Mouse (Mus musculus): ENCODE results near the gene Anapc7. TPM values are rescaled to one million over a fixed set of nuclear protein-coding genes. Genes with fewer than 3 reads are reported as not detected.

Gene Anapc7
- polyA plus RNA-seq, 1 experiment from 2014 or later = 22.8 TPM

GRCm38 (mm10) chr5:122402160-122402559, 19.3 kb upstream of the Anapc7 start:
- Histone ChIP-seq H3K27me3 (replicated peaks; ENCODE audit: control insufficient read depth, insufficient read depth, low read length) (no peaks in the 10 kb centered on the region), H3K36me3 (ENCODE audit: control insufficient read depth, insufficient read depth) (peaks cover 82% of the 10 kb centered on the region), H3K4me1 (replicated peaks; ENCODE audit: control insufficient read depth, insufficient read depth, low read length) (no peaks in the 10 kb centered on the region), H3K9ac (ENCODE audit: low read depth, low read length) (no peak overlapping the region), H3K4me3 (ENCODE audit: low read depth, low read length) (no peak overlapping the region), H3K4me2 (replicated peaks; ENCODE audit: low read depth) (no peak overlapping the region), H3K9me3 (ENCODE audit: control insufficient read depth) (no peaks in the 10 kb centered on the region), H3K27ac (ENCODE audit: low read depth, low read length) (0 out of 2 replicates have a peak overlapping the region, but pooled peaks have one; percentile 7)
- no peak for TF ChIP-seq CTCF (IDR thresholded peaks at IDR 0.05; ENCODE audit: low read depth)
- WGBS = 78% methylated on average over 13 of the region's 13 CpGs
- ATAC-seq = no peak

DNA sequence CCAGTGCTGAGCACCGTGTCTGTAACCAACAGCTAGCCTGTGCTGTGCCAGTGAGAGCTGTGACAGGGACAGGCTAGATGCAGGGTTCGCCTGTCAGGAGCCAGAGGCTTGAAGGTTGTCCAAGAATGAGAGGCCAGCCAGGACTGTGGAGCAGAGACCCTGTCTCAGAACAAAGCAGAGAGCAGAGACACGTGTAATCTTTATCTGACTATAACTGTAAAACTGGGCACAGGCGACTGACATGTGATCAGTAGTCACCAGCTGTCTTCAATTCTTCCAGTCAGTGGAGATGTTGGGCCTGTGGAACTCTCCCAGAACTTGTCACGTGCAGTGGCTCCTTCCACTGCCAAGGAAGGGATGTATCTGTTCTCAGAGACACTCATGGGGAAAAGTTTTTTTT, 18.7 kb upstream of the Anapc7 start:
- Histone ChIP-seq H3K27ac (ENCODE audit: low read depth, low read length) (peak overlapping the region; percentile 7; the same call in 1 of the 2 replicates), H3K9ac (ENCODE audit: low read depth, low read length) (no peak overlapping the region), H3K4me2 (replicated peaks; ENCODE audit: low read depth) (no peak overlapping the region), H3K4me3 (ENCODE audit: low read depth, low read length) (no peak overlapping the region), H3K36me3 (ENCODE audit: control insufficient read depth, insufficient read depth) (peaks cover 76% of the 10 kb centered on the region), H3K27me3 (replicated peaks; ENCODE audit: control insufficient read depth, insufficient read depth, low read length) (no peaks in the 10 kb centered on the region), H3K4me1 (replicated peaks; ENCODE audit: control insufficient read depth, insufficient read depth, low read length) (no peaks in the 10 kb centered on the region), H3K9me3 (ENCODE audit: control insufficient read depth) (no peaks in the 10 kb centered on the region)
- 84% methylated on average over 5 of the region's 5 CpGs for WGBS
- TF ChIP-seq CTCF (IDR thresholded peaks at IDR 0.05; ENCODE audit: low read depth) = no peak
- no peak for ATAC-seq

- Histone ChIP-seq H3K4me2 (replicated peaks; ENCODE audit: low read depth) (no peak overlapping the region), H3K36me3 (ENCODE audit: control insufficient read depth, insufficient read depth) (peaks cover 70% of the 10 kb centered on the region), H3K9me3 (ENCODE audit: control insufficient read depth) (no peaks in the 10 kb centered on the region), H3K27me3 (replicated peaks; ENCODE audit: control insufficient read depth, insufficient read depth, low read length) (no peaks in the 10 kb centered on the region), H3K9ac (ENCODE audit: low read depth, low read length) (no peak overlapping the region), H3K27ac (ENCODE audit: low read depth, low read length) (no peak overlapping the region), H3K4me3 (ENCODE audit: low read depth, low read length) (no peak overlapping the region), H3K4me1 (replicated peaks; ENCODE audit: control insufficient read depth, insufficient read depth, low read length) (no peaks in the 10 kb centered on the region)
- WGBS = 91% methylated on average over 12 of the region's 12 CpGs
- no peak for TF ChIP-seq CTCF (IDR thresholded peaks at IDR 0.05; ENCODE audit: low read depth)
- no peak for ATAC-seq
Observed at GRCm38 (mm10) chr5:122403362-122403761, 18.1 kb upstream of the Anapc7 start.

GRCm38 (mm10) chr5:122405537-122405936, 16.0 kb upstream of the Anapc7 start:
- no peaks in the 10 kb centered on the region for H3K27me3 ChIP-seq (replicated peaks; ENCODE audit: control insufficient read depth, insufficient read depth, low read length)
- H3K4me3 ChIP-seq (ENCODE audit: low read depth, low read length) = no peak overlapping the region
- TF ChIP-seq CTCF (IDR thresholded peaks at IDR 0.05; ENCODE audit: low read depth) = no peak
- no peak overlapping the region for H3K27ac ChIP-seq (ENCODE audit: low read depth, low read length)
- 90% methylated on average over 10 of the region's 10 CpGs for WGBS
- H3K36me3 ChIP-seq (ENCODE audit: control insufficient read depth, insufficient read depth) = peaks cover 57% of the 10 kb centered on the region
- no peak overlapping the region for H3K4me2 ChIP-seq (replicated peaks; ENCODE audit: low read depth)
- no peaks in the 10 kb centered on the region for H3K9me3 ChIP-seq (ENCODE audit: control insufficient read depth)
- H3K9ac ChIP-seq (ENCODE audit: low read depth, low read length) = no peak overlapping the region
- no peaks in the 10 kb centered on the region for H3K4me1 ChIP-seq (replicated peaks; ENCODE audit: control insufficient read depth, insufficient read depth, low read length)
- no peak for ATAC-seq

GRCm38 (mm10) chr5:122409692-122410645, 11.5 kb upstream of the Anapc7 start:
- Histone ChIP-seq H3K4me2 (replicated peaks; ENCODE audit: low read depth) (no peak overlapping the region), H3K9me3 (ENCODE audit: control insufficient read depth) (no peaks in the 10 kb centered on the region), H3K4me1 (replicated peaks; ENCODE audit: control insufficient read depth, insufficient read depth, low read length) (no peaks in the 10 kb centered on the region), H3K4me3 (ENCODE audit: low read depth, low read length) (no peak overlapping the region), H3K27ac (ENCODE audit: low read depth, low read length) (no peak overlapping the region), H3K36me3 (ENCODE audit: control insufficient read depth, insufficient read depth) (peaks cover 23% of the 10 kb centered on the region), H3K27me3 (replicated peaks; ENCODE audit: control insufficient read depth, insufficient read depth, low read length) (no peaks in the 10 kb centered on the region), H3K9ac (ENCODE audit: low read depth, low read length) (no peak overlapping the region)
- ATAC-seq = no peak
- TF ChIP-seq CTCF (IDR thresholded peaks at IDR 0.05; ENCODE audit: low read depth) = peak; percentile 36
- WGBS = 88% methylated on average over 19 of the region's 19 CpGs

DNA sequence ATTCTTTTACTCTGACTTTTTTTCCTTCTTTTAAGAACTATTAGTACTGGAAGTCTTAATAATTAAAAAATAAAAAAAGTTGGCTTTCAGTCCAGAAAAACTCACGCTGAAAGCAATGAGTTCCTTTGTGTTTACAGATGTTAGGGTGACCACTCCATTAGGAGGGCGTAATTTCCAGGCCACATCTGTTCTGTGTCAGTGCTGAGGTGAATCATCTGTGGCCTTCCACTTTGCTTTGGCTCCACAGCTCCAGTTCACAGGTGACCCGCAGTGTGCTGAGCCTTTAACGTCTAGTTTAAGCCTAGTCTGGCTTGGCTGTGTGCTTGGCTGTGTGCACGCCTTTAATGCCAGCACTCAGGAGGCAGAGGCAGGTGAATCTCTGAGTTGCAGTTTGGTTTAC, 9.6 kb upstream of the Anapc7 start:
- Histone ChIP-seq H3K27ac (ENCODE audit: low read depth, low read length) (no peak overlapping the region; the same call in 1 of the 2 replicates), H3K4me3 (ENCODE audit: low read depth, low read length) (no peak overlapping the region), H3K4me1 (replicated peaks; ENCODE audit: control insufficient read depth, insufficient read depth, low read length) (no peaks in the 10 kb centered on the region), H3K9ac (ENCODE audit: low read depth, low read length) (no peak overlapping the region), H3K4me2 (replicated peaks; ENCODE audit: low read depth) (no peak overlapping the region), H3K9me3 (ENCODE audit: control insufficient read depth) (no peaks in the 10 kb centered on the region), H3K36me3 (ENCODE audit: control insufficient read depth, insufficient read depth) (peaks cover 6% of the 10 kb centered on the region; the same call in 1 of the 2 replicates), H3K27me3 (replicated peaks; ENCODE audit: control insufficient read depth, insufficient read depth, low read length) (no peaks in the 10 kb centered on the region)
- no peak for ATAC-seq
- 65% methylated on average over 5 of the region's 5 CpGs for WGBS
- TF ChIP-seq CTCF (IDR thresholded peaks at IDR 0.05; ENCODE audit: low read depth) = no peak
